ENCODE assay signal across 8 mouse cellular contexts in the genomic region with DNA sequence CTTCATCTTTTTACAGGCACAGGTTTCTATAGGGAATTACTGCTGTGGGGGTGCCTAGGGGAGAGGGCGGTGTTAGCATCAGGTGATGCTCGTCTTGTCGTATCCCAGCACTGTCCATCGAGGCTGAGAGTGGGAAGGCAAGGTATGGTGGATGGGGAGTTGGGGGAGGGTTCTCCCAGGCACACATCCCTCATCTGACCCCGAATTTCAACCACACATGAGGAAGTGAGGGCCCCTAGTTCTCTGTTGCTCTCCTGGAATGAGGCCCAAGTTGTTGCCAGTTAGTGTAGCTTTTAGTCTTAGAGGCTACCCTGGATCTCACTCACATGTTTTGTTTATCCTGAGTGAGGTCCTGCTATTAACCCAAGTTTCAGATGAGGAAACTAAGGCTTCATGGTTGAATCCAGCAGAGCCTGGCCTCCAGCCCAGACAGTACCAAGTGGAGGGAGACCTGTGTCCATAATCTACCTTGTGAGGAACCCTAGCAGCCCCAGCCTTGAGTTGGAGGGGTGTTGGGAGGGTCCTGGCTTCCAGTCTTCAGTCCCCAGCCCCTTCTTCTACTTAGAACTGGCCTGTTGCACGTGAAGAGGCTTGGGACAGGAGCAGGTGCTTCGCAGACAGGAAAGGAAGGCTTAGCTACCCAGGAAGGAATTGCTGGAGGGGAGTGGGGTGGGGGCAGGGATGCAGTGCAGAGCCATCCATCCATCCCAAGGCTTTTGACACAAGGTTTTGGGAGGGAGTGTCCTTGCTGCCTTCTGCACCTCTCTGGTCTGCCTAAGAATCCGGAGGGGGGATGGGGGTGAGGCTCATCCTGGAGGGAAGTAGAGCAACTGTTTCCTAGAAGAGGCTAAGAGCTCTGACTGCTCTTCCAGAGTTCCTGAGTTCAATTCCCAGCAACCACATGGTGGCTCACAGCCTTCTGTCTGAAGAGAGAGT. TPM values are rescaled to one million over a fixed set of nuclear protein-coding genes. Genes with fewer than 3 reads are reported as not detected.
DNase-seq lines count a peak whose midpoint lies in the region; ATAC-seq and TF ChIP-seq lines count a peak whose summit lies in the region.

No protein-coding gene starts in this region.

- H3K36me3 ChIP-seq in heart, embryonic 14.5 days (ENCODE audit: control insufficient read depth, insufficient read depth, low read length): peaks cover 19% of the 10 kb centered on the region
- H3K36me3 ChIP-seq in limb, embryonic 14.5 days (ENCODE audit: control insufficient read depth, insufficient read depth, low read length): peaks cover 26% of the 10 kb centered on the region

- peak overlapping the region; percentile 80 to 84 for H3K27ac ChIP-seq in heart, embryonic 14.5 days (replicated peaks in 1 of 2; ENCODE audit: control insufficient read depth in 1 of 2, insufficient read depth in 1 of 2, low read depth in 2 of 2, low read length in 2 of 2)
- peak overlapping the region; percentile 79 for H3K27ac ChIP-seq in limb, embryonic 14.5 days (replicated peaks; ENCODE audit: low read depth, low read length)

- WGBS in heart, embryonic 14.5 days: 40% methylated on average over 8 of the region's 8 CpGs
- 56% methylated on average over 8 of the region's 8 CpGs for WGBS in limb, embryonic 14.5 days

- no peaks in the 10 kb centered on the region for H3K9me3 ChIP-seq in heart, embryonic 14.5 days (ENCODE audit: control insufficient read depth, low read length)
- no peaks in the 10 kb centered on the region for H3K9me3 ChIP-seq in limb, embryonic 14.5 days (ENCODE audit: control insufficient read depth, low read length)

- H3K4me2 ChIP-seq in heart, embryonic 14.5 days (ENCODE audit: low read length): peak overlapping the region; percentile 53
- H3K4me2 ChIP-seq in limb, embryonic 14.5 days (replicated peaks; ENCODE audit: low read depth, low read length, severe bottlenecking): 0 out of 2 replicates have a peak overlapping the region, but pooled peaks have one; percentile 28

- peak overlapping the region; percentile 61 for H3K9ac ChIP-seq in heart, embryonic 14.5 days (ENCODE audit: low read length)
- H3K9ac ChIP-seq in limb, embryonic 14.5 days (ENCODE audit: low read depth, low read length, severe bottlenecking): peak overlapping the region; percentile 16; the same call in 1 of the 2 replicates

- no peak for DNase-seq in heart, postnatal 25 days (ENCODE audit: low spot score)
- DNase-seq in ES-CJ7 (ENCODE audit: low read depth, low spot score): peak; percentile 89
- DNase-seq in limb, embryonic 14.5 days (ENCODE audit: low spot score): no peak
- no peak for DNase-seq in urinary bladder, postnatal 4 days (ENCODE audit: low spot score in 2 of 2)
- DNase-seq in gastrocnemius, postnatal 4 days (ENCODE audit: low spot score in 2 of 2): no peak
- DNase-seq in urinary bladder, adult 2 months (ENCODE audit: low spot score): no peak

- ATAC-seq in heart, embryonic 14.5 days (ENCODE audit: insufficient number of reproducible peaks, insufficient read depth, low FRiP score, low read depth): no peak
- peak; percentile 15 for ATAC-seq in common myeloid progenitor, adult 5-6 weeks (replicated peaks; ENCODE audit: low read depth, poor library complexity, severe bottlenecking)
- ATAC-seq in limb, embryonic 14.5 days (ENCODE audit: low FRiP score, low read depth): no peak

- H3K4me3 ChIP-seq in heart, embryonic 14.5 days (ENCODE audit: control insufficient read depth in 1 of 2, insufficient read depth in 1 of 2, low read depth in 1 of 2, low read length in 2 of 2): peak overlapping the region in 1 of 2 experiments; percentile 7; a peak in 1 of 4 replicates
- H3K4me3 ChIP-seq in limb, embryonic 14.5 days (replicated peaks; ENCODE audit: low read length): no peak overlapping the region

- H3K4me1 ChIP-seq in heart, embryonic 14.5 days (ENCODE audit: control insufficient read depth in 2 of 2, insufficient read depth in 2 of 2, low read length in 2 of 2): peaks cover 71 to 89% of the 10 kb centered on the region in 2 experiments
- H3K4me1 ChIP-seq in limb, embryonic 14.5 days (ENCODE audit: control insufficient read depth, insufficient read depth, low read length): peaks cover 72% of the 10 kb centered on the region

- H3K27me3 ChIP-seq in heart, embryonic 14.5 days (ENCODE audit: control insufficient read depth, insufficient read depth, low read length): no peaks in the 10 kb centered on the region
- H3K27me3 ChIP-seq in limb, embryonic 14.5 days (ENCODE audit: control insufficient read depth, insufficient read depth, low read length): no peaks in the 10 kb centered on the region

- intact Hi-C loops in heart, postnatal 25 days (cut with DNase I): no loop called here

- no peak for TF ChIP-seq POLR2A in limb, embryonic 14.5 days (IDR thresholded peaks at IDR 0.05; ENCODE audit: borderline replicate concordance, extremely low read depth, insufficient read depth, insufficient read length)

RNA-seq across cellular contexts. Expression of a gene that starts 8.9 kb away (rescaled TPM):
- polyA plus RNA-seq in heart, embryonic 14.5 days (2014; fragmentation: Nextera tagmentation; extraction: Ambion mirVana): 60.4 and 64.4 TPM in 2 replicates
- total RNA-seq in heart, postnatal 25 days (2021): 100 to 1,000 TPM; 104 to 110 TPM
- 33.9 and 42.8 TPM in 2 replicates for total RNA-seq in common myeloid progenitor, adult 5-6 weeks (2017)
- polyA plus RNA-seq in limb, embryonic 14.5 days (2012; rRNA removed): 230 and 284 TPM in 2 replicates
- polyA plus RNA-seq in limb, embryonic 14.5 days (2014; fragmentation: Nextera tagmentation; extraction: Ambion mirVana): 143 and 153 TPM in 2 replicates
- 100 to 1,000 TPM; 194 to 205 TPM for total RNA-seq in gastrocnemius, postnatal 4 days (2021)
- 146 and 191 TPM in 2 replicates for polyA plus RNA-seq in urinary bladder, adult 2 months (2012; rRNA removed)

RNA-seq across cellular contexts. Expression of a gene that starts 13.1 kb away (rescaled TPM):
- polyA plus RNA-seq in heart, embryonic 14.5 days (2014; fragmentation: Nextera tagmentation; extraction: Ambion mirVana): 0.19 and 0.39 TPM in 2 replicates
- total RNA-seq in heart, postnatal 25 days (2021): under 1 TPM; 0.14 to 0.39 TPM
- not detected in 2 replicates for total RNA-seq in common myeloid progenitor, adult 5-6 weeks (2017)
- polyA plus RNA-seq in limb, embryonic 14.5 days (2012; rRNA removed): 0.35 and 0.45 TPM in 2 replicates
- 0.22 and 0.28 TPM in 2 replicates for polyA plus RNA-seq in limb, embryonic 14.5 days (2014; fragmentation: Nextera tagmentation; extraction: Ambion mirVana)
- under 1 TPM; 0.42 to 0.52 TPM for total RNA-seq in gastrocnemius, postnatal 4 days (2021)
- polyA plus RNA-seq in urinary bladder, adult 2 months (2012; rRNA removed): 0.28 and 0.53 TPM in 2 replicates

RNA-seq across cellular contexts. Expression of a gene that starts 43.2 kb away (rescaled TPM):
- polyA plus RNA-seq in heart, embryonic 14.5 days (2014; fragmentation: Nextera tagmentation; extraction: Ambion mirVana): 84.6 and 85.0 TPM in 2 replicates
- total RNA-seq in heart, postnatal 25 days (2021): 10 to 100 TPM; 66.1 to 67.4 TPM
- 40.2 and 42.3 TPM in 2 replicates for total RNA-seq in common myeloid progenitor, adult 5-6 weeks (2017)
- polyA plus RNA-seq in limb, embryonic 14.5 days (2012; rRNA removed): 55.8 and 59.7 TPM in 2 replicates
- polyA plus RNA-seq in limb, embryonic 14.5 days (2014; fragmentation: Nextera tagmentation; extraction: Ambion mirVana): 65.2 and 69.0 TPM in 2 replicates
- total RNA-seq in gastrocnemius, postnatal 4 days (2021): 10 to 100 TPM; 29.2 to 38.5 TPM
- polyA plus RNA-seq in urinary bladder, adult 2 months (2012; rRNA removed): 29.5 and 36.9 TPM in 2 replicates

RNA-seq across cellular contexts. Expression of a gene that starts 53.8 kb away (rescaled TPM):
- polyA plus RNA-seq in heart, embryonic 14.5 days (2014; fragmentation: Nextera tagmentation; extraction: Ambion mirVana): 36.3 and 37.1 TPM in 2 replicates
- 1 to 10 TPM; 6.1 to 6.9 TPM for total RNA-seq in heart, postnatal 25 days (2021)
- total RNA-seq in common myeloid progenitor, adult 5-6 weeks (2017): 27.4 and 28.0 TPM in 2 replicates
- polyA plus RNA-seq in limb, embryonic 14.5 days (2012; rRNA removed): 48.6 and 52.0 TPM in 2 replicates
- polyA plus RNA-seq in limb, embryonic 14.5 days (2014; fragmentation: Nextera tagmentation; extraction: Ambion mirVana): 59.1 and 71.3 TPM in 2 replicates
- 10 to 100 TPM; 18.3 to 18.8 TPM for total RNA-seq in gastrocnemius, postnatal 4 days (2021)
- 26.9 and 33.6 TPM in 2 replicates for polyA plus RNA-seq in urinary bladder, adult 2 months (2012; rRNA removed)

RNA-seq across cellular contexts. Expression of a gene that starts 53.9 kb away (rescaled TPM):
- polyA plus RNA-seq in heart, embryonic 14.5 days (2014; fragmentation: Nextera tagmentation; extraction: Ambion mirVana): 0.16 and 0.30 TPM in 2 replicates
- under 1 TPM in 1 of 2 experiments, not detected in 1; 0.11 TPM for total RNA-seq in heart, postnatal 25 days (2021)
- not detected in 2 replicates for total RNA-seq in common myeloid progenitor, adult 5-6 weeks (2017)
- 3.4 and 3.8 TPM in 2 replicates for polyA plus RNA-seq in limb, embryonic 14.5 days (2012; rRNA removed)
- 0.87 and 1.3 TPM in 2 replicates for polyA plus RNA-seq in limb, embryonic 14.5 days (2014; fragmentation: Nextera tagmentation; extraction: Ambion mirVana)
- total RNA-seq in gastrocnemius, postnatal 4 days (2021): 1 to 10 TPM in 1 of 2 experiments, under 1 TPM in 1; 0.78 to 1.1 TPM
- polyA plus RNA-seq in urinary bladder, adult 2 months (2012; rRNA removed): 0.78 and 1.1 TPM in 2 replicates
